Mouse (Mus musculus) brain, embryonic 14.5 days (tissue): Measurements from ENCODE around the gene Tbck.

Experiments used
- CTCF ChIP-seq: fragments of 200-500 bp; IDR thresholded peaks from 2 replicates; pipeline ENCODE4 v1.5.1; 2012; ENCODE audit warnings: inconsistent platforms, mild to moderate bottlenecking, moderate library complexity, borderline replicate concordance; ENCODE audit not compliant: insufficient read depth, insufficient read length; ENCODE audit errors: extremely low read depth
- POLR2A ChIP-seq: fragments of 200-500 bp; IDR thresholded peaks from 2 replicates; pipeline ENCODE4 v1.6.1; 2012; ENCODE audit warnings: mild to moderate bottlenecking, inconsistent platforms, borderline replicate concordance; ENCODE audit not compliant: poor library complexity, insufficient read depth, insufficient read length, severe bottlenecking; ENCODE audit errors: extremely low read depth

- TF ChIP-seq CTCF (no peak), POLR2A (no peak)
Measured at GRCm38 (mm10) chr3:132748750-132749149, 64.8 kb downstream of the Tbck start.
